8 mouse cellular contexts compared by ENCODE assay signal in genomic region chr17:15804008-15804812, GRCm38 (mm10). TPM values are rescaled to one million over a fixed set of nuclear protein-coding genes. Genes with fewer than 3 reads are reported as not detected.
A peak's percentile ranks its signal among the peaks of the same experiment; 100 is the strongest.
DNase-seq lines count a peak whose midpoint lies in the region; ATAC-seq lines count a peak whose summit lies in the region.

No protein-coding gene starts in this region.

- H3K9me3 ChIP-seq in hindbrain, embryonic 11.5 days (ENCODE audit: control insufficient read depth, low read length), result no peaks in the 10 kb centered on the region
- peaks cover 5% of the 10 kb centered on the region; the same call in 1 of the 2 replicates for H3K9me3 ChIP-seq in hindbrain, embryonic 10.5 days
- H3K9me3 ChIP-seq in neural tube, embryonic 14.5 days (ENCODE audit: control insufficient read depth, low read length), result no peaks in the 10 kb centered on the region

- no peak overlapping the region for H3K4me3 ChIP-seq in hindbrain, embryonic 11.5 days (ENCODE audit: low read depth, low read length)
- no peak overlapping the region for H3K4me3 ChIP-seq in hindbrain, embryonic 10.5 days
- no peak overlapping the region for H3K4me3 ChIP-seq in neural tube, embryonic 14.5 days (ENCODE audit: low read depth, low read length)

- H3K27me3 ChIP-seq in hindbrain, embryonic 11.5 days (ENCODE audit: control insufficient read depth, insufficient read depth, low read length), result no peaks in the 10 kb centered on the region
- no peaks in the 10 kb centered on the region for H3K27me3 ChIP-seq in hindbrain, embryonic 10.5 days (ENCODE audit: insufficient read depth, poor library complexity, severe bottlenecking)
- H3K27me3 ChIP-seq in neural tube, embryonic 14.5 days (ENCODE audit: control insufficient read depth, insufficient read depth, low read length), result no peaks in the 10 kb centered on the region

- 55% methylated on average over 15 of the region's 15 CpGs for WGBS in hindbrain, embryonic 11.5 days
- 53% methylated on average over 15 of the region's 15 CpGs for WGBS in hindbrain, embryonic 10.5 days
- WGBS in neural tube, embryonic 14.5 days, result 53% methylated on average over 15 of the region's 15 CpGs

- H3K9ac ChIP-seq in hindbrain, embryonic 11.5 days (ENCODE audit: low read depth, low read length), result no peak overlapping the region
- H3K9ac ChIP-seq in neural tube, embryonic 14.5 days (replicated peaks; ENCODE audit: low read depth, low read length), result no peak overlapping the region

- H3K27ac ChIP-seq in hindbrain, embryonic 11.5 days (ENCODE audit: low read depth, low read length), result no peak overlapping the region
- H3K27ac ChIP-seq in hindbrain, embryonic 10.5 days, result no peak overlapping the region
- no peak overlapping the region for H3K27ac ChIP-seq in neural tube, embryonic 14.5 days (ENCODE audit: low read depth, low read length)

- peak; percentile 23; the same call in 1 of the 2 replicates for ATAC-seq in hindbrain, embryonic 11.5 days (ENCODE audit: low FRiP score)
- ATAC-seq in neural tube, embryonic 14.5 days (ENCODE audit: low read depth), result peak; percentile 54

- H3K4me2 ChIP-seq in hindbrain, embryonic 11.5 days (replicated peaks; ENCODE audit: low read depth, low read length), result no peak overlapping the region
- H3K4me2 ChIP-seq in neural tube, embryonic 14.5 days (ENCODE audit: low read depth, low read length), result no peak overlapping the region

- H3K36me3 ChIP-seq in hindbrain, embryonic 11.5 days (ENCODE audit: control insufficient read depth, insufficient read depth, low read length), result peaks cover 7% of the 10 kb centered on the region
- peaks cover 34% of the 10 kb centered on the region for H3K36me3 ChIP-seq in hindbrain, embryonic 10.5 days
- H3K36me3 ChIP-seq in neural tube, embryonic 14.5 days (ENCODE audit: control insufficient read depth, insufficient read depth, low read length), result peaks cover 16% of the 10 kb centered on the region; the same call in 1 of the 2 replicates

- H3K4me1 ChIP-seq in hindbrain, embryonic 11.5 days (replicated peaks; ENCODE audit: control insufficient read depth, insufficient read depth, low read length), result 0 out of 2 replicates have a peak, but pooled peaks cover 3% of the 10 kb centered on the region
- H3K4me1 ChIP-seq in hindbrain, embryonic 10.5 days (replicated peaks), result peaks cover 14% of the 10 kb centered on the region
- H3K4me1 ChIP-seq in neural tube, embryonic 14.5 days (ENCODE audit: control insufficient read depth, insufficient read depth, low read length), result peaks cover 12% of the 10 kb centered on the region

- no peak for DNase-seq in hindbrain, embryonic 11.5 days (ENCODE audit: low spot score)
- no peak for DNase-seq in hindbrain, embryonic 10.5 days (ENCODE audit: low spot score)
- DNase-seq in CD4-positive, CD25-positive, alpha-beta regulatory T cell, adult 2 months (ENCODE audit: low read depth, low spot score), result peak; percentile 63
- DNase-seq in T-cell, adult 2 months (ENCODE audit: low spot score), result peak; percentile 19
- DNase-seq in induced T-regulatory cell, adult 2 months (ENCODE audit: low read depth), result peak; percentile 60
- no peak for DNase-seq in left cerebral cortex, adult 11 months (ENCODE audit: low spot score)
- DNase-seq in frontal cortex, postnatal 25 days (ENCODE audit: low spot score in 2 of 2), result no peak

RNA-seq across cellular contexts. Expression of gene Rgmb, which starts 26.6 kb away (rescaled TPM):
- 102 and 107 TPM in 2 replicates for polyA plus RNA-seq in hindbrain, embryonic 11.5 days (2014; fragmentation: Nextera tagmentation; extraction: Ambion mirVana)
- polyA plus RNA-seq in hindbrain, embryonic 10.5 days (2016; fragmentation: Nextera tagmentation; extraction: Ambion mirVana), result 29.3 and 75.7 TPM in 2 replicates
- polyA plus RNA-seq in neural tube, embryonic 14.5 days (2014; fragmentation: Nextera tagmentation; extraction: Ambion mirVana), result 63.7 and 84.8 TPM in 2 replicates

Comparison
In these comparisons a context has a peak if more than half of its experiments do, and no peak if none do; other contexts are left out.
1. DNase-seq: peak in CD4-positive, CD25-positive, alpha-beta regulatory T cell, adult 2 months (single experiment), T-cell, adult 2 months (single experiment) and induced T-regulatory cell, adult 2 months (single experiment); none in hindbrain, embryonic 11.5 days (single experiment), hindbrain, embryonic 10.5 days (single experiment), left cerebral cortex, adult 11 months (single experiment) and frontal cortex, postnatal 25 days (0 of 2).